Mouse (Mus musculus): ENCODE data around the gene Glb1l.
A peak's percentile ranks its signal among the peaks of the same experiment; 100 is the strongest.

Gene Glb1l

GRCm38 (mm10) chr1:75192452-75192851 is 18.2 kb downstream of the Glb1l start:
- DNase-seq (ENCODE audit: low spot score): no peak

- peak; percentile 98 for DNase-seq (ENCODE audit: low spot score)
Measured at GRCm38 (mm10) chr1:75191622-75192402, 18.8 kb downstream of the Glb1l start, which contains the start of the genes Ankzf1 and Atg9a. TSS of gene Ankzf1 (plus strand) at chr1:75192151. TSS of gene Atg9a (minus strand) at chr1:75192196.

GRCm38 (mm10) chr1:75191258-75191621 is 19.4 kb downstream of the Glb1l start:
- no peak for DNase-seq (ENCODE audit: low spot score)

- no peak for DNase-seq (ENCODE audit: low spot score)
Measured at GRCm38 (mm10) chr1:75190577-75190976, 20.0 kb downstream of the Glb1l start.

GRCm38 (mm10) chr1:75187914-75188483 is 22.6 kb downstream of the Glb1l start:
- DNase-seq (ENCODE audit: low spot score): no peak

- DNase-seq (ENCODE audit: low spot score): no peak
Measured at GRCm38 (mm10) chr1:75187126-75187525, 23.5 kb downstream of the Glb1l start.

- DNase-seq (ENCODE audit: low spot score): no peak
Measured at GRCm38 (mm10) chr1:75185495-75185894, 25.1 kb downstream of the Glb1l start.

- no peak for DNase-seq (ENCODE audit: low spot score)
Measured at GRCm38 (mm10) chr1:75182160-75182559, 28.5 kb downstream of the Glb1l start.

GRCm38 (mm10) chr1:75181377-75181870 is 29.2 kb downstream of the Glb1l start:
- DNase-seq (ENCODE audit: low spot score): no peak

- DNase-seq (ENCODE audit: low spot score): no peak
Measured at GRCm38 (mm10) chr1:75180741-75181140, 29.9 kb downstream of the Glb1l start.

- DNase-seq (ENCODE audit: low spot score): peak; percentile 80
Measured at GRCm38 (mm10) chr1:75180105-75180590, 30.5 kb downstream of the Glb1l start, which contains the start of gene Abcb6. TSS of gene Abcb6 (minus strand) at chr1:75180392.

GRCm38 (mm10) chr1:75179334-75180104 is 31.1 kb downstream of the Glb1l start:
- no peak for DNase-seq (ENCODE audit: low spot score)

- peak; percentile 95 for DNase-seq (ENCODE audit: low spot score)
Measured at GRCm38 (mm10) chr1:75168472-75169464, 41.8 kb downstream of the Glb1l start, which contains the start of gene Zfand2b. TSS of gene Zfand2b (plus strand) at chr1:75168646.

- no peak for DNase-seq (ENCODE audit: low spot score)
Measured at GRCm38 (mm10) chr1:75168093-75168471, 42.5 kb downstream of the Glb1l start.

- no peak for DNase-seq (ENCODE audit: low spot score)
Measured at GRCm38 (mm10) chr1:75160256-75160617, 50.4 kb downstream of the Glb1l start.

GRCm38 (mm10) chr1:75159540-75160255 is 50.9 kb downstream of the Glb1l start:
- no peak for DNase-seq (ENCODE audit: low spot score)

GRCm38 (mm10) chr1:75158990-75159389 is 51.6 kb downstream of the Glb1l start:
- no peak for DNase-seq (ENCODE audit: low spot score)

- DNase-seq (ENCODE audit: low spot score): no peak
Measured at GRCm38 (mm10) chr1:75155837-75156236, 54.8 kb downstream of the Glb1l start.

- no peak for DNase-seq (ENCODE audit: low spot score)
Measured at GRCm38 (mm10) chr1:75148727-75149126, 61.9 kb downstream of the Glb1l start.

Data from ovary, adult 18-20 months (tissue).